Mouse (Mus musculus): Measurements from ENCODE around the gene Glcci1. TPM values are rescaled to one million over a fixed set of nuclear protein-coding genes. Genes with fewer than 3 reads are reported as not detected.

Glcci1 gene
- 10 to 100 TPM; 15.4 to 16.7 TPM for total RNA-seq (2021)

DNA sequence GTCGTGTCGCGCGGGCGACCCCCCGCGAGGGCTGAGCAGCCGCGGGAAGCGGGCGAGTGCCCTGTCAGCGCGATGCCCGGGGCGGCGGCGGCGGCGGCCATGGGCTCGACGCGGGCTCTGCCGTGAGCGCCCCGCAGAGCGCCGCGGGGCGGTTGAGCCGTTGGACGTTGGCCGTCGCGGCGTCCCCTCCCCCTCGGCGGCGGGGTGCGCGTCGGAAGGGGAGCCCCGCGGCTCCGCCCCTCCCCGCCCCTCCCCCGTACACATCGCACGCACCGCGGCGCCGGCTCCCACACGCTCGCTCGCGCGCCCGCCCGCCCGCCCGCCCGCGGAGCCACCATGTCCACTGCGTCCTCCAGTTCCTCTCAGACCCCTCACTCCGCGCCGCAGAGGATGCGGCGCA, at the start of gene Glcci1:
TSS of gene Glcci1 (plus strand) at position 50 of the 400 bp plus-strand sequence.
- peak; percentile 78 for DNase-seq

DNA sequence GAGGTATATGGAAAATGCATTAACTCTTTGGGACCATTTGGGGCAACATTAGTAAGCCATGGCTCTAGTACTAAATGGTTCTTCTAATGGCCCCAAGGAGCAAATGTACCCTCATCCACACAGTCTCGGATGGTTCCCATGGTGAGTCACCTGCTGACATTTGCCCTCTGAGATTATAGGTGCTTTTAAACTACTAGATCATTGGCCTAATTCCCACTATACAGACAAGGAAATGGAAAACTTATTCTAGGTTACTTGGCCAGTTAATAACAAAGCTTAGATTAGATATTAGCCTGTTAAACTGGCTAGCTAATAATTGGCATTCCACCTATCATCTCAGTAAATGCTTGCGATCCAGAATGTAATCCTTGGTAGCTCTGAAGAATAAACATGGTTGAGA, 47.0 kb upstream of the Glcci1 start:
- DNase-seq: no peak

DNA sequence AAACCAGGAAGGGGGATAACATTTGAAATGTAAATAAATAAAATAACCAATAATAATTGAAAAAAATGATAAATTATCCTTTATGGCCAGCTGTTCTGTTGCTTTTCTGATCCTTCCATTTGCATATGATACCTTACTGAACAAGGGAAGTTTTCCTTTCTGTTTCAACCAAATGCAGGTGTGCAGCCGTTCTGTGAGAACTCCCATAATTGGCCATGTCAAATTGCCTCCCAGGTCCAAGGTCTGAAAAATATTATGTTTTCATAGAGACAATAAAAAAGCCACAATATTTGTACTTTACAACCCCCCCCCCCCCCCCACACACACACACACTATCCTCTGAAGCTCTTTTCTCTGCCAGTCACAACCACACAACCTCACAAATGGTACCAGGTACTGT, 44.0 kb upstream of the Glcci1 start:
- DNase-seq: no peak

DNA sequence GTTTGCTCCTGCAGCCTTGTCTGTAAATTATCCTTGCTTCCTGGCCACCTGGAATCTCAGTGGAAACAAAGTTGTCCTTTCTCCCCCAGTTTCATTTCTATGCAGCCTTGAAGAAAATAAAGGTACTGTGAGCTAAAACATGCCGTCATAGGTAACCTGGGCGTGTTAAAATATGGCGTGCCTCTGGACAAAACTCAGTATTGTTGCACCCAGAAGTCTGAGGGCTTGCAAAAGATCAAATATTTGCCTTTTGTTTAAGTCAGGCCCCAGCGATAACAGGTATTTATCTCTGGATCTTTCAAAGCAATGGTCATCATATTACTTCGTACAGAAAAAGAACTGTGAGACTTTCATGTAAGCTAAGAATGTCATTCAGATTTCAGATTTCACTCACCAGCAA, 43.4 kb upstream of the Glcci1 start:
- DNase-seq: no peak

DNA sequence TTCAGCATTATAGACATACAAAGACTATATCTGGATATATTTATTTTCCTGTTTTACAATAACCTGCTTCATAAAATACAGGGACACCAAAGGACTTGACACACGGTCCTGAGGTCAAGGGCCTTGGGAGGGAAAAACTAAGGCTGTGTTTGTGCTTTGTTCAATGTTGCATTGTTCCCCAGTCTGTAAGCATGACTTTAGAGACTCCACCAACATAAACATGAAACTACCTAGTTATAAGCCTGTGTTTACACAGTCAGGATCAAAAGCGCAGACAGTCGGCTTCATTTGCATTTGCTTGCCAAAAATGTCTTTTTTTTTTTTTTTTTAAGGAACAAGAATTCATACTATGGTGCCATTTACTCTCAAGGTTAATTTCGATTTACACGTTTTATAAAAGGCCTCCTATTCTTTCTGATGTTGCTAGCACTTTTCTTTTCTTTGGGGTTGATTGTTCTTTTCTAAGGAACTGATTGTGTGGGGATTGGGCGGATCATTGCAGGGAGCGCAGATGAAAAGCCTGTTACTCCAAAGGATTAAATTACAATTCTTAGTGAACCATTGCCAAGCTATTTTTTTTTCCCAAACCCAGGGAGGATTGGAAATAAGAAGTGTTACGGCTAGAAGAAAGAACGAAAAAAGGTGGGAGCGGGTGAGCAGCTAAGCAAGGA, 41.6 kb upstream of the Glcci1 start:
- no peak for DNase-seq

DNA sequence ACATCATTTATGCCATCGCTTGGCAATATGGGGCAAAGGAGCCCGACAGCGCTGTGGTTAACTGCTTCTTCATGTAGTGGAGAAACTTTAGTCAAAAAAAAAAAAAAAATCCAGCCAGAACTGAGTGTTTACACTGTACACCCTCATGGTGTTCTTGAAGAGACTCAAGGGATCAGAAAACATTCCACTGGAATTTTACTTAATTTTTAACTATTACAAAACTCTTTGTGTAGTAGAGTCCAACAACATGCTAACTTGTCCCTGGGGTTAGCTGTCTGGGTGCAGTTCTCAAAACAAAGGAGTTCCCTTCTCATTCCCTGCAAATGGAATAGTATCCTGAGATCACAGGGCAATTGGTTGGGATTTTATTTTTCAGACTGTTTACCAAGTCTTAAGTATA, 39.5 kb upstream of the Glcci1 start:
- no peak for DNase-seq

DNA sequence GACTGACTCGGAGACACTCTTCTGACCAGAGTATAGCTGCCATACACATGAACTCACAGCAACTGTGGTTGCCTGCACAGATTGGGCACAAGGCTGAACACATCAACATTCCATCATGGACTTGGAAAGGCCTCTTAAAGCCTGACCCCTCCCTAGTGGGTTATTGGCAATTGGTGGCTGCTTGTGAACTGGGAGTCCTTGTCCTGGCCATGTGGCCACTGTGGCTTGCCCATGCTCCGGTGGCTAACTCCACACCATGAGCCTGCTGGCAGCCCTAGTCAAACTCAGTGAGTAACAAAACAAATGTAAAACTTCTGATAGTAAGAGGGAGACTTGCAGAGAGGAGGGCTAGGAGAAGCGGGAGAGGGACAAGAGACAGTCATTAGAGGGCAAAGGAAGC, 37.3 kb upstream of the Glcci1 start:
- no peak for DNase-seq

DNA sequence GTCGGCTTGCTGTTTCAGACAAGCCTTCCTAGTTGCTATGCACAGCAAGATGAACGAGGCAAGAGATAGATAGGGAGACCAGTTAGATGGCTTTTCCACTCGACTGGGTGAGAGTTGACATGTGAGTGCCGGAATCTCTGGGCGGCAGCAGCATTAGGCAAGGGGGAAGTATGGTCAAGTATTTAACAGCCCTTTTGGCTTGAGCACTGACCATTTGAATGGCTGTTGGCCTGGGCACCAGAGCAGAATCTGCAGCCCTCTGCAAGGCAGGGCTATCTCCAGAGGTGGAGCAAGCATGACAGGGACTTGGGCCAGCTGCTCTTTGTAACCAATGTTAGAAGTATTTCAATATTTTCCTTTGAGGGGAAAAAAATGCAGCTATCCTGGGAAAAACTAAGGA, 36.5 kb upstream of the Glcci1 start:
- peak; percentile 29 for DNase-seq

DNA sequence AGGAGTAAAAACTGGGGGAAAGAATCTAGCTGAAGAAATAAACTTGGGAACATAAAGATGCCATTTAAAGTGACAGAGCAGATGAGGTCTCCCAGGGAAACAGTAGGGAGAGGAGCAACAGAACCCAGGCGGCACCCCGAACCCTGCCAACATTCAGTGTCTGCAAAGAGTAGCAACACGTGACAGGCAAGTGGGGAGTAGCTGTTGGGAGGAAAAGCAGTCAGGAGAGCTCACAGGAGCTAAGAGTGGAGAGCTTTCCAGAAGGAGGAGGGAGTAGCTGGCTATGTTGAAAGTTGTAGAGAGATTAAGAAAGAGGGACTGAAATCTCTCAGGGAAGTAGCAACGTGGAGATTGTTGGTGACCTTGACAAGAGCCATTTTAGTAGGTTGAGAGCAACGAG, 35.9 kb upstream of the Glcci1 start:
- DNase-seq: peak; percentile 30

DNA sequence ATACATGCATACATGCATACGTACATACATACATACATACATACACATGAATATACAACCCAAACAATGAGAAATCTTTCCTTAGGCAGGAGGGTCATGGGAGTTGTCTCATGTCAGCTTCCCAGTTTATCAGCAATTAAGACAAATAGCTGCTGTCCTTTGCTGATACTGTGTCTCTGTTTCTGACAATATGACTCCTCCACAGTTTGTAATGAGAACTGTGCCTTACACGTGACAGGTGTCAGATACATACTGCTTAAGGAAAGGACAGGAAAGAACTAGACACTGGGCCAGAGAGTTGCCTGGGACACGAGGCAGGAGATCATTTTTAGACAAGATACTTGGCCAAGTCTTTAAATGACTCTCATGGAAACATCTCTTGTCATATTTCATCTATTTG, 35.1 kb upstream of the Glcci1 start:
- no peak for DNase-seq

DNA sequence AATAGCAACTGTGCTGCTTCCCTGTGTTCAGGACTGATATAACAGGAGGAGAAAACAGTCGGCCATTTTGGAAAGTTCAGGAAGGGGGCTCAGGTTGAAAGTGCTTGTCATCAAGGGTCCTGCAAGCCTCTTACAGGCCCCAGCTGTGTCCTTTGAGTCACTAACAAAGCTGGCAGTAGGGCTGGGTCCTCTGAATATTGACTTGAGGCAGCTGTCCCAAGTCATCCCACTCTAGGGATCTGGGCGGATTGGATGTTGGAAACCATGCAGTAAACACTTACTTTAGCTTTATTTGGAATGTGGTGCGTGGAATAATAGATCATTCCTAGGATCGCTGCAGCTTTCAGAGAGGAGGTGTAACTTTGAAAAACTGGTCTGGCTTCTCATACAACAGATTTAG, 34.6 kb upstream of the Glcci1 start:
- no peak for DNase-seq

DNA sequence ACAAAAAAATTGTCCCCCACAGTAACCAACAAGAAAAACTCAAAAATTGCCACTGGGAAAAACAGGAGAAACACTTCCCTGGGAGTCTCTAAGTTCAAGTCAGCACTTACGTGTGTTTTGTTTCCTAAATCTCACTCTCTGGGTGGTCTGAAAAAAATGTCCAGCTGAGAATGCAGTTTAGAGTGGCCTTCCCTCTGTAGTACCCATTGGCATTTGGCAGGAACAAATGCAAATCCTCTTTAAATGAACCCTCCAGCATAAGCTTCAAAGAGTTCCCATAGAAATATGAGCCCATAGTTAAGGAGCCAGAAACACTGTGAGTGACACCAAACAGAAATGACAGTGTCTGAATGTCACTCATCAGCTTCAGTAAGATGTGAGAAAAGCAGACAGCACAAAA, 30.2 kb upstream of the Glcci1 start:
- no peak for DNase-seq

DNA sequence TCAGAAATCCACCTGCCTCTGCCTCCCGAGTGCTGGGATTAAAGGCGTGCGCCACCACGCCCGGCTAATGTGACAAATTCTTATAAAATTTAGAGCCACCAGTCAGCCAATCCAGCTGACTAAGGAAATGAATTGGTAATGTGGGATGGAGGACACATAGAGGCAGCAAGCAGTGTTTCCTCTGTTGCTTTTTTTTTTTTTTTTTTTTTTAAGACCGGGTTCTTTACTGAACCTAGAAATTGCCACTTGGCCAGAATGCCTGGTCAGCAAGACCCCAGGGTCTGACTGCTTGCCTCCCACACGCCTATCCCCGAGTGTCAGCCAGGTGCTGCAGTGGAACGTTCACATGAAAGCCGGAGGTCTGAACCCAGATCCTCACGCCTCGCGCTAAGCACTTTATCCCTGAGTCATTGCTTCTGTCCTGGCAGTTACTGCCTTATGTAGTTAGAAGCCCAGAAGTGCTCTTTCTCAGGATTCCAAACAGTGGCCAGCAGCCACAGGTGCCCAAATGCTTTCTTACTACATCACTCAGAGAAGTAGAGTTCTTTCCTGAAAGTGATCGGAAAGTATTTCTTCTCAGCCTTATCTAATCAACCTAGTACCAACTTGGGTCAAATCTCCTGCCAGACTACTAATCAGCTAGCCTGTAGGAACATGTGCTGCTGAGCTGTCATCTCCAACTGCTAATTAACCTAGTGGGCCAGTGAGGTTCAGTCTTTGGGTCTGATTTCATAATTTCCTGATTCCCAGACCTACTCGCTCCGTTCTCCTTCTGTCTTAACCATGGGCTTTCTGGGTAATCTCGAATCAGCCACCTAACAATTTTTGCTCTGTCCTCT, 24.7 kb upstream of the Glcci1 start:
- no peak for DNase-seq

DNA sequence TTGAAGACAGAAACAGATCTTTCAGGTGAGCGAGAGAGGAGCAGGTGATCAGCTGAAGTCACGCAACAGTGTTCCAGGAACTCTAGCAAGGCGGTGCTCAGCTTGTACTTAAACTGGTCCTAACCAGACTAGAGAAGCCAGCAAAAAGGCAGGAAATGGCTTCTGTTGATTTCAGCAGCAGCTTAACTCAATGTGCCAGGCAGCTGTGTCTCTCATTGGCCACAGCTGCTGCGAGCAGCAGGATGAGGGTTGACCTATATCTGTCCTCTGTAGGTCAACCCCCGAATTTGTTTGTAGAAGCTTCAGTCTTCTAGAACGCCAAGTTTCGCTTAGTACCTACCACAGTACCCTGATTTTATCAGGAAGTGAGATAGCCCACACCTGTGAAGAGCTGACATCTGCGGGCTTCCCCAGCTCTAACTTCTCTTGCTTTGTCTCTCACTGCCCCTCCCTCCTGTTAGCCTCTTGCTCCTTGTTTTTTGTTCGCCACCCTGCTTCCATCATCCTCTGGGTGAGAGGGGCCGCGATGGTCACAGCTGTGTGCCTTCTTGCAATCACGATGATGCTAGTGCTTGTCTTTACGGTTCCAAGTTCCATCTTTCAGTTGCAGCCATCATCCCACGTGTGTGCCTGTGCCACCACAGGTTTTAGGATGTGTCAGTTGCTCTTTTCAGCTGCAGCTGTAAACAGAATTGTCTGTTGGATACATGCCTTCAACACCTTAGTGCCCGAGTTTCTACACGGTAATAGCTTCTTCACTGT, 23.8 kb upstream of the Glcci1 start:
- DNase-seq: no peak

DNA sequence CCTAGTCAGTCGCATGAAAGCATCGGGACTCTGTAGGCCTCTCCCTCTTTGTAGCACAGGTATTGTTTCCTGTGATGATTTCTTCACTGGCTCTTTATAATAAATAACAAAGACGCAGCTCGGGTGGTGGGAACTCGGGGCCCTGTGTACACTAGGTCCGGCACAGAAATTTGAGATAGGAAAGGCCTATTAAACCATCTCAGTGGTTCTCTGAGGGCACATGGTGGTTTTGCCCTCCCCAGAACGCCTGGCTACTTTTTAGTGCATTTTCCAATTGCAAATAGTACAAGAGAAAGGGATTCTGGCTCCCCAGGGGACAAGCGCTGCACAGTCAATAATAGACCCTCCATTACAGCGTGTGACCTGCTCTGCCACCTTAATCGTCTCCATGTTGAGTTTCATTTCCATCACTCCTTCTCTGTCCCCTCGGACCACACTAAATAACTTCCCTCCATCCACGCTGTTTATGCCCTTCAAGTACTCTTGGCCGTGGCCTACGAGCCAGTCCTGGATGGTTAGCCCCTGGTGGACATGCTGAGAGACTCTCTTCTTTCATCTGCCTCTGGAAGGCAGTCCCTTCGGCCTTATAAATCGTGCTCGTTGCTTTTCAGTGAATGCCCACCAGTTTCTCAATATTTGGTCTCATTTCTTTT, 22.9 kb upstream of the Glcci1 start:
- DNase-seq: no peak

DNA sequence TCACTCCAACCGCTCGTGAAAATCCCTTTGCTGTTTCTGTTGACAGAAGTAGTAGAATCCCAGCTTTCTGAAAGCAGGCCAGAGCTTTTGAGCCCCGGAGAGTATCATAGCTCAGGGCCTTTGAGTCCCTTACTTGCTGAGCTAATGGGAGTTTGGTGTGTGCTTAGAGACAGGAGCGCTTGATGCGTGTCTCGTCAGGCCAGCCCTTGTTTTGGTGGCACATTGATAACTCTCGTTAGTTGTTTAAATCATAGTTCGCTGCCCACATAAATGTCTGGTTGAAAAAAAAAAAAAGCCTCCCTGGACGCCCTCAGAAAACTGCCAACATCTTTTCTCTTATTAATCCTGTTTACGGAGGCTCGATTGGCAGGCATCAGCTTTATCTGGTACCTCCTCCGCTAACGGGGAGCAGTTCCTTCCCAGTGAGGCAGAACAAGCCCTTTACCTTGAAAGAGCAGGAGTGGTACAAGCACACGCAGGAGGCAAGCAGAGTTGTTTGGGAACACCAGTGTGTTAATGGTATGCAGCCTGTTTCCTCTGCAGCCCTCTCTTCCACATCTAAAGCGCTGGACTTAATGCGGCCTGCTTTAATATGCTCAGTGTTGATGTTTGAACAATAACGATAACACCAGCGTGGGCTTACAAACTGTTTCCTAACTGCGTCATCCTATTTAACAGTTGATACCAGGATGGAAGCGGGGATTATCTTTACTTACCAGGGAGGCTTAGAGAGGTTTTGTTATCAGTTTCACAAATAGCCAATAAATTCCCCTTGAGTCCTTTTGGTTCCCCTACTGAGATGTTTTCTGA, 22.2 kb upstream of the Glcci1 start:
- no peak for DNase-seq

DNA sequence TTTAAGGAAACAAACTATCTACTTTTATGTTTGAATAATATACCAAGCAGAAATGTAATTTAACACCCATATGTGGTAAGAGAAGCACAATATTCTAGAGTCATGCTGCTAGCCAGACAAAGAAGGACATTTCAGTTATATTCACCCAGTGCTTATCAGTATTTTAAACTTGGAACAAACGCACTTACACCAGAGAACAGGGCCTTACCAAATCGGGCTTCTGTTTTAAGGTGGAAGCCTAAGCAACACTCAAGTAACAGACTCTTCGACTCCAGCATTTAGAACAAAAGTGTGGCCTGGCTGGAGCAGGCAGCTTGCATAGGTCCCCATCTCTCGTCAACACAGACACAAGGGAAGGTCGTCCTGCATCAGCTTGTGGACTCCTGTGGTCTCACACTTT, 21.2 kb upstream of the Glcci1 start:
- no peak for DNase-seq

DNA sequence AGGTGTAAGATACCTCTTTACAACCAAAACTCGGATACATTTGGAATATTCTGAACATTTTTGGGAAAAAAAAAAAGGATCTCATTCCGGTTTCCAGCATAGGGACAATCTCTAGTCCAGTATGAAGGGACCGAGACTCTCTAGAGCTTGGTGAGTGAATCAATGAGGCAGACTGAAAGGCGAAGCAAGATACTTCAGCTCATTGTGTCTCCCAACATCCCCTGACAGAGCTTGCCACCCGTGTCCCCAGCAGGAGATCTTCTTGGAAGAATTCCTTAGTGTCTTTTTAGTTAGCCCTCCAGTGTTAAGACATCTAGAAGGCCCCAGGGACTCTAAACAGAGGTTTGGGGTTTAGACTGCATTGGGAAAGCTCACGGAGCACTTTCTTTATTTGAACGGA, 20.1 kb upstream of the Glcci1 start:
- DNase-seq: no peak

DNA sequence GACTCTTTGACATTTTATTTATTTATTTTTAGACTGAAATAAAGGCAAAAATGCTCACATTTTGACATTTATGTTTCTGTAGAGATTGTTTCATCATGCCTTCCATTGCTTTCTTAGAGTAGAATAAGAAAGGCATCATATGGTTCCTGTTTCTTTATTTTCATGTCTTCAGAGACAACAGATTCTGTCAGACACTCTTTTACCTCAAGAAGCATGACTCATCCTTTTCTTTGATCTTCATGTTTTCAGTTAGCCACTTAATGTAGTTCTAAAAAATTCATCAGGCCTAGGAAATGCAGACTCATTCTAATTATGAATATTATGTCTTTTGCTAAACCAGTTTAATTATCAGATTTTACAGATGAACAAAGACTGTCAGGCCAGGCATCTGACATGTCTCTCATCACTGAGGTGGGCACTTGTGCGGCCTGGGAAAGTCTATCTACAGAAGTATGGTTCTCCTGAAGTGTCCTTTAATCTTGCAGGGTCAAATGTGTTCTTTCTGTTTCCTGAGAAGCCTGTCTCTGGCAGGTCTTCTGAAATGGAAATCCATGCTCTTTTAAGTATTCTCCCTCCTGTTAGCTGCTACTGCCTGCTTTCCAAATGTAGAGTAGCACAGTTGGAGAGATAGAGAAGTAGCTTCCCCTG, 19.3 kb upstream of the Glcci1 start:
- DNase-seq: no peak

DNA sequence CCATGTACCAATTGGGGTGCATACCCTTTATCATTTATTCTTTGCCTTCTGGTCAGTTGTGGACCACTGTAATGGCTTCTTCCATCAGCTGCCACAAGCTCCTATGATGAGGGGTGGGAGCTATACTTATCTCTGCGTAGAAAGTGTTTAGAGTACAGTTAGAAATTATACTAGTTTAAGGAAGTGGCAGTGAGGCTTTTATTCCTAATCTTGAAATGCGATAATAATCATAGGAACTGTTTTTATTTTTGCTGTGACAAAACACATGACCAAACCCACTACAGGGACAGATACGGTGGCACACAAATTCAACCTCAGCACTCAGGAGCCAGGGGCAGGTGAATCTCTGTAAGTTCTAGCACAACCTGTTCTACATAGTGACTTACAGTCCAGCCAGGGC, 17.2 kb upstream of the Glcci1 start:
- no peak for DNase-seq

DNA sequence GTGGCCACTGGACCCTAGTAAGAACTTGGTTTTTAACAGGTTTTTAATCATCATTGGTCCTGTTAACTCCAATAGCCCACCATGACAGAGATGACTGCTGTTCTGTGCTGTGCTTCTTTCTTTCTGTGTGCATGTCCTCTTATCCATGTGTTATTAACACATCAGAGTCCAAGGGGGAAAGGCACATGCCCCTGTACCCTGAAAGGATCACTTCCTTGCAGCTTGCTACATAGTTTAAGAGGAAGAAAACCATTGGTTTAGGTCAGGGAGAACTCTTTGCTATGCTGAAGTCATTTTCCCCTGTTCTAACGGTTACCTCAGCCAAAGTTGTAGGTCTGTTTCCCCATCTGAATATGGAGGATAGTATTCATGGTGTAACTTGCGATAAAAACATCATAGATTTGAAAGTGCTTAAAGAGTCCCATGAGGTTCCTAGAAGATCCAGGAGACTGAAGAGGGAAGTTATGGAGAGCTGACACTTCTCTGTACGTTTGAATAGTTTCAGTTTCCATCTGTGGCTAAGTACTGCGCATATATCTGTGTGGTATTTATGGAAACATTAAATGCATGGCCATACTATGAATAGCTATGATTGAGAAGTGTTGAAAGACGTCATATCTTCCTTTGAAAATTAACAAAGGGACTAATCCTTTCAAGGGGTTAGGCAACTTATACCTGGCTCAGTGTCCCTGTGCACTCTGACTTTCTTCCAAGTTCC, 14.1 kb upstream of the Glcci1 start:
- DNase-seq: no peak

Data from heart, postnatal 4 days (tissue).